Mouse (Mus musculus): ENCODE data around the gene Snx32.

The Snx32 gene

DNA sequence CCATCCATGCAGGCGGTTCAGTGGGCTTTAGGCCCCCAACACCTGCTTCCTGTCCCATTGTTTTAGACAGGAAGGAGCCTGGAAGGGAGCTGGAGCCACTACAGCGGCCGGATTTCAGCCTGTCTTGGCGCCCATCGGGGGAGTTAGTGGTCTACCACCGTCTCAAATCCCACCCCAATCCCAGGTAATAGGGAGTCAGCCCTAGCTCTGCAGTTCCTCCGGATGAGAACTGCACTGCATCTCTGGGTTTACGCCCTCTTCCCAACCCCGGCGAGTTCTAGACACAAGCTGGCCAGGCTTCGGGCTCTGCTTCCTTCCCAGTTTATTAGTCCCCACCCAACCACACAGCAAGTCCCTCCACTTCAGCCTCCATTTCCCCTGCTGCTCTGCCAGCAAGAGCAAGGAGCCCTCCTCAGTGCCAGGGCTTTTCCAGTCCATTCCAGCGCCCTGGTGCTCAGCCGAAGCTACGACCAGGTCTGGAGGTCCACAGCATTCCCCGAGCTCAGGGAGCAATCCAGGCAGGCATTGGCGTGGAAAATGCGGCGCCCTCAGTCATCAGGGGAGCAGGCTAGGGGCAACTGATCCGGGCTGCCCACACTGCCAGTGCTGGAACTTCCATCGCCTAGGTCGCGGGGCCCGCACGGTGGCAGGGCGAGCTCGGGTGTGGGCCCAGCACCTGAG lies 54.0 kb downstream of the Snx32 start:
- no peak for DNase-seq

DNA sequence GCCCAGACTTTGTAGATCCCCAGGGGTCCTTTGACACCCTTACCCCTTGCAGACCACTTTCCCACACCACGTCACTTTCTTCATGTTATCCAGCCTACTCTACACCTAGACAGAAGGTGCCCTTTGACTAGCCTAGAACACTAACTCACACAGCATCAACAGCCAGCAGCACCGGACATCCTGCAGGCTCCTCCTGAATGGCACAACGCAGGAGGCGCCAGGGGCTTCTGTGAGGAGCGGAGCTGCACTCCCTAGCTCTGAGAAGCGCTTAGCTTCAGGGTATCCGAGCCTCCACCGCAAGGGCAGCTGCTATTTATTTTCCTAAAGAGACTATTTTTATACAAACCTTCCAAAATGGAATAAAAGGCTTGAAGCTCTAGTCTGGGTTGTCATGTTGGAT lies 54.8 kb downstream of the Snx32 start:
- DNase-seq, result no peak

DNA sequence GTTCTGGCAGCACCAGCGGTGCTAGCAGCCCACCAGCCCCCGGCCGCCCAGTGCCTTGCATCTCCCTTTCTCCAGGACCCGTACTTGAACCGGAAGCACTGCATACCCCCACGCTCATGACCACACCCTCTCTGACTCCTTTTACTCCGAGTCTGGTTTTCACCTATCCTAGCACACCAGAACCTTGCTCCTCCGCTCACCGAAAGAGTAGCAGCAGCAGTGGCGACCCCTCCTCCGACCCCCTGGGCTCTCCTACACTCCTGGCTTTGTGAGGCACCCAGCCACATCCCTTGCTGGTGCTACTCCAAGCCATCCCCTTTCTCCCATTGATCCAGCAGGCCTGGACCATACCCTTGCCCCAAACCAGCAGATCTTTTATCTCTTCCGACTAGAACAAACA lies 55.3 kb downstream of the Snx32 start:
- no peak for DNase-seq

DNA sequence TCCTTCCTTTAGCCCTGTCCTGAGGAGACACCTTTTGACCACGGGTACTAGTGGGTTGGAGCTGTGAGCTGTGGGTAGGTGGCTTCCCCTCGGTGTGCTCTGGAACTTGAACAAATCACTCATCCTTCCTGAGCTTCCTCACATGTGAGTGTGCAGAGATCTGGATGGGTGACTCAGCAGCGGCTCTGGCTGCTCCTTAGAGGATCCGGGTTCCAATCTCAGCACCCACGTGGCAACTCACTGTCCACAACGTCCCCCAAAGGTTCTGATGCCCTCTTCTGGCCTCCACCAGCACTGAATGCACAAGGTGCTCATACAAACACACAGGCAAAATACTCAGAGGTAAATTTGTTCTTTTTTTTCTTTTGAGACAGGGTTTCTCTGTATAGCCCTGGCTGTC lies 58.6 kb downstream of the Snx32 start:
- no peak for DNase-seq

DNA sequence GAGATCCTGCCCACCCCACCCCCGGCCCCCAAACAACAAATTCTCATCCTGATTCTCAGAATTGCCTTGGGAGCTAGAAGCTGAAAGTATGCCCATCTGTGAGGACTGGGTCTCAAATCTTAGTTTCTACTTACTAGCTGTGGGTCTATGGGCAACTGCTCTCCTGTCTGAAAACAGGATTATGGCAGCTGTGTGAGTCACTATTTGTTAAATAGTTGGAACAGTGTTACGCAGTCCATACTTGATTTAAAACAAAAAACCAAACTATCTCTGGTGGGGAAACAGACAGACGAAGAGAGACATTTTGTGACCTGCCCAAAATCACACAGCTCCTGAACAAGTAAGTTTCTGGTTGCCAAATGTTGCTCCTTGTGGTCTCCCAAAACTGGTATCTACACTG lies 60.7 kb downstream of the Snx32 start:
- DNase-seq, result no peak

DNA sequence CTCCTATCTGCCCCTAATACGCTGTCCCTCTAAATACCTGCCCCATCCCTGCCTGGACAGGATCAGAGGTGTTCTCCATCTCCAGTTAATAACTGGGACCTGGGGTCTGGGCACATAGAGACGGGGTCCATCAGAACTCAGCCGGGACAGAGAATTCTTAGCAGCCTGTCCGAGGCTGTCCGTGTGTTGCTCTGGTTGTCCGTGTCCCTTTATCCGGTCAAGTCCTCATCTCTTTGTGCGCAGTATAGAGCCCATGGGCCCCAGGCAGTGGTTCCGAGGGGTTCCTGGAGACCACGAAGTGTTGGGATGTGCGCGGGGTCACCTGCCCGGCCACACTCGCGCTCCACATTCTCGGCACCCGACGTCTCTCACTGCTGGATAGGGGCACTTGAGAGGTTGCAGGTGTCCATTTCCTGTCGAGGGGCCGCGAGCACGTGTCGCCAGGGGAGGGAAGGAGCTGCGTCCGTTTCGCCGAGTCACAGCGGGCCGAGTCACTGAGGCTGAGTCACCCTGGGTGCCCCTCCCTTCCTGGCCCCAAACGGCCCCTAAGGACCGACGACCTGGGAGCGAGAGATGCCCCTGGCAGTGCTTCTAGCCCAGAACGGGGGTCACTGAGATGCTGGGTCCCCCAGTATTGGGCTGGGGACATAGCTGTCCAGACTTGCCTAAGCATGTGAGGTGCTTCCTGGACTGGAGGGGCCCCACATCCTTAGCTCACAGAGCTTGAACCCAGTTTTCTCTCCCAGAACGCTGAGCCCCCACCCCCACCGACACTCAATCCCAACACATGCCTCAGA lies 61.8 kb downstream of the Snx32 start:
- peak; percentile 27 for DNase-seq

DNA sequence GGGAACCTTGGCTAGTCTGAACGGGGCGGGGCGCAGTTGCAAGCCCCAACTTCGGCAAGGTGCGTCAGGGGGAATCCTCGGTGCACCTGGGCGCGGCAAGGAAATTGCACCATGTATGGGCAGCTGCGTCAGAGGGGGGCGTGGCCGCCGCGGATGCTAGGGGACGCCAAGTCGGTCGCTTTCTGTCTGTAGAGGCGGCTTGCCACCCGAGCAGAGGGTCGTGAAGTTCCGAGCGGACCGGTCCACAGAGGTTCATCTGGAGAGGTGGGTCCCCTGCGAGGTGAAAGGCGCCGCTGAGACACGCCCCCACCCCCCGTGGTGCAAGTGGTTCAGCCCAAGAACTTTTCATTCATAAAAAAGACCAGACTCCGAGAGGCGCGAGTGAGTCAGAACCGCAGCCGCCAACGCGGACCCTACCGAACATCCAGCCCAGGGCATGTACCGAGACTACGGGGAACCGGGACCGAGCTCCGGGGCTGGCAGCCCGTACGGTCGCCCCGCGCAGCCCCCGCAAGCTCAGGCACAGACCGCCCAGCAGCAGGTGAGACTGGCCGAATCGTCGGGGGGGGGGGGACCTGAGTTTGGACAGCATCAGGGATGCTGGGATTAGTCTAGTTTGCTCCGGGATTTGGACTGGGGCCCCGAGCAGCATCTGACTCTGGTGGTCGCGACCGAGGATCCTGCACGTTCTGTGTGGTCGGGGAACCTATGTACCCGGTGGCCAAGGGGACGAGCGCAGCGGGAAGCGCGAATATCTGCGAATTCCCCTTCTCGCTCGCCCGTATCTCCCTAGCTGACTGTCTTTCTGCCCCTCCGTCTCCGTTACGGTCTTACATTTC lies 62.6 kb downstream of the Snx32 start, which contains the start of gene Fosl1:
Gene Fosl1 (plus strand): TSS at position 33 of the 839 bp plus-strand sequence.
- DNase-seq, result peak; percentile 70

DNA sequence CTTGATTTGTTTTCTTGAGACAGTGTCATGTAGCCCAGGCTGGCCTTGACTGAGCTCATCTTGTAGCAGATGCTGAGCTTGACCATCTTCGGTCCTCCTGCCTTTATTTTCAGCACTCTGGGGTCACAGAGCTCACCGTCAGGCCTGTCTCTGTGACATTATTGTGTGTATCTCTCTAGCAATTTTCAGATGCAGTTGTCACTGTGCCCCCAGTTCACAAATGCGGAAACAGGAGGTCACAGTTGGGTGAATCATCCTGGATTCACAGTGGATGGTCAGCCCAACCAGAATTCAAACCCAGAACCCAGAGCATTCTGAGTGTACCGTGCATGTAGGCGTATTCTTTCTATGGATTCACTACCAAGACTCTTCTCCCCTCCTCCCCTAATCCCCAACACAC lies 64.6 kb downstream of the Snx32 start:
- no peak for DNase-seq

DNA sequence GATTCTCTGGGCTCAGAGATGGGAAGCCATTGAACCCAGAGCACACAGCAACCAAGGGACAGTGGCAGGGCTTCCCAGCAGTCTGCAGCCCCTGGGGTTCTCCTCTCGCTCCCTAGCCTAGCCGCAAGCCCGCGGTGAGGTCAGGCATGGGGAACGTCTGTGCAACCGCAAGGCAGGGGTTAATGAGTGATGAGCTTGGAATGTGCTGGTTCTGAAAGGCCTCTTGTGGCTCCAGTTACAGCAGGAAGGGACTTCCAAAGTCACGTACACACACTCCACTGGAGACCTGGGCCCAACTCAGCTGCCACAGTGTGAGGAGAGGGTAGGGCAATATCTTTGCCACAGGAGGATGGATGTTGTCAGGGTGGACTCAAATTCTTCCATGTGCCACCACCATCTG lies 65.4 kb downstream of the Snx32 start:
- no peak for DNase-seq

DNA sequence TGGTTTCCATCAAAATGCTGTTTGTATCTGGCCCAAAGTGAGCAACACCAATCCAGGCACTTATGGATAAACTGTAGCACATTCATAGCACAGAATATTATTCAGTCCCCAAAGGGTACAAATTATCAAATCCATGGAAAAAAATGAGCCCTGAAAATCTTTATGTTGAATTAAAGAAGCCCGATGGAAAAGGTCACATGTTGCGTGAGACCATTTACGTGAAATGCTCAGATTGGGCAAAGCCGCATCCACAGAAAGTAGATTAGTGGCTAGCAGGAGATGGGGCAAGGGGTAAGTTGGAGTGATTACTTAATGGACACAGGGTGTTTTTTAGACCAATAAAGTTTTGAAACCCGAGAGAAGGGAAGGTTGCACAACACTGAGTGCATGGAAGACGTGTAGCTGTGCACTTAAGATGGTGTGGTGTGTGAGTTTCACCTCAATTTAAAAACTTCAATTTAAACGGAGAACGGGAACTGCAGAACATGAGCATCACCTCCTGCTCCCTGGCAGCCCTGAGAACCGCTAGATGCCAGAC lies 65.9 kb downstream of the Snx32 start:
- DNase-seq, result no peak

Measured in retina, postnatal 1 day (tissue).